In the genomic region with DNA sequence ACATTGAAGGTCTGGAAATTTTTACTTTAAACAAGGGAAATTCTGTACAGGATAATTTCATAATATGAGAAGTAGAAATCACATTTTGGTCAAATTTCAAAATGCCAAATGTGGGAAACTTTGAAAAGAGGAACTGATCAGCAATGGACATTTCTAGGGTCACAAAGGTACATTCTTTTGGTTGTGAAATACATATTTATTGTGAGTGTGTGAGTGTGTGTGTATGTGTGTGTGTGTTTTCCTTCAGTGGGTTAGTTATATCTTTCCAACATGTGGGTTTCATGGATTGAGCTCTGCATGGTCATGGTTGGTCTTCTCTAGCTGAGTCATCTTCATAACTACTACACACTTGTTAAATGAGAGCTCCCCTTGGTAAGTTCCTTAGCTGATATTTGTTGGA, we compare ENCODE assay signal across 18 mouse cellular contexts. TPM values are rescaled to one million over a fixed set of nuclear protein-coding genes. Genes with fewer than 3 reads are reported as not detected.
"Had no signal": no experiment of that assay in that cellular context is flagged by ENCODE, and none has a peak within 500 bp of the region (broad histone marks: within the 10 kb centered on the region; RNA-seq: fewer than 3 reads in every experiment).

No protein-coding gene starts in this region.

- H3K4me1 ChIP-seq: midbrain, embryonic 12.5 days had no signal

- DNase-seq: kidney, adult 18-20 months; kidney, postnatal 14 days; lung, embryonic 14.5 days; lung, postnatal 14 days; thymus, adult 18-20 months; thymus, postnatal 25 days had no signal

- ATAC-seq: intestine, embryonic 15.5 days; midbrain, embryonic 16.5 days had no signal

- H3K4me3 ChIP-seq: intestine, embryonic 15.5 days; kidney, embryonic 15.5 days; limb, embryonic 15.5 days; midbrain, embryonic 12.5 days had no signal

- H3K36me3 ChIP-seq: intestine, embryonic 15.5 days; kidney, embryonic 15.5 days; limb, embryonic 15.5 days; midbrain, embryonic 12.5 days had no signal

- H3K27ac ChIP-seq: intestine, embryonic 15.5 days; kidney, embryonic 15.5 days; limb, embryonic 15.5 days; midbrain, embryonic 12.5 days had no signal

- H3K9me3 ChIP-seq: intestine, embryonic 15.5 days; kidney, embryonic 15.5 days; limb, embryonic 15.5 days; midbrain, embryonic 12.5 days had no signal

- H3K9ac ChIP-seq: intestine, embryonic 15.5 days; kidney, embryonic 15.5 days; limb, embryonic 15.5 days; lung, embryonic 14.5 days; midbrain, embryonic 12.5 days had no signal

- H3K4me2 ChIP-seq: intestine, embryonic 15.5 days; kidney, embryonic 15.5 days; limb, embryonic 15.5 days; lung, embryonic 14.5 days; midbrain, embryonic 12.5 days had no signal

- H3K27me3 ChIP-seq: intestine, embryonic 15.5 days; kidney, embryonic 15.5 days; limb, embryonic 15.5 days; midbrain, embryonic 12.5 days had no signal

RNA-seq across cellular contexts. Expression of a gene that starts 1.7 kb away (rescaled TPM):
- total RNA-seq: megakaryocyte-erythroid progenitor cell, adult 5-6 weeks had no signal

RNA-seq across cellular contexts. Expression of a gene that starts 17.5 kb away (rescaled TPM):
- total RNA-seq: layer of hippocampus, adult 8-10 months; layer of hippocampus, postnatal 14 days; left cerebral cortex, adult 18-20 months; left cerebral cortex, postnatal 14 days; megakaryocyte-erythroid progenitor cell, adult 5-6 weeks had no signal
- polyA plus RNA-seq: intestine, embryonic 15.5 days; kidney, embryonic 15.5 days; large intestine, adult 2 months; liver, embryonic 16.5 days; midbrain, embryonic 16.5 days had no signal

RNA-seq across cellular contexts. Expression of a gene that starts 50.3 kb away (rescaled TPM):
- total RNA-seq: megakaryocyte-erythroid progenitor cell, adult 5-6 weeks had no signal
